Mouse (Mus musculus): ENCODE results near the gene Acsf3. TPM values are rescaled to one million over a fixed set of nuclear protein-coding genes. Genes with fewer than 3 reads are reported as not detected.

The Acsf3 gene
- polyA plus RNA-seq, 2 experiments, result 5.4 to 5.7 TPM

- no peak for ATAC-seq (ENCODE audit: insufficient read depth)
- Histone ChIP-seq H3K4me3 (ENCODE audit: insufficient read depth in 1 of 2, low read depth in 2 of 2, low read length in 2 of 2) (no peak overlapping the region), H3K27me3 (ENCODE audit: control insufficient read depth, insufficient read depth, low read length) (peaks cover 2% of the 10 kb centered on the region; the same call in 1 of the 2 replicates), H3K27ac (no peak overlapping the region), H3K36me3 (replicated peaks; ENCODE audit: control insufficient read depth, insufficient read depth, low read depth) (no peaks in the 10 kb centered on the region), H3K4me1 (replicated peaks; ENCODE audit: control insufficient read depth in 2 of 2, insufficient read depth in 2 of 2, low read length in 1 of 2) (peaks cover 0 to 13% of the 10 kb centered on the region in 2 experiments; a peak in 2 of 4 replicates), H3K9me3 (ENCODE audit: control insufficient read depth, low read length) (no peaks in the 10 kb centered on the region), H3K9ac (replicated peaks) (no peak overlapping the region), H3K4me2 (ENCODE audit: low read depth) (no peak overlapping the region)
- TF ChIP-seq EP300 (IDR thresholded peaks at IDR 0.05; ENCODE audit: low read depth) (no peak), CTCF (IDR thresholded peaks at IDR 0.05; ENCODE audit: low read depth) (no peak)
- DNase-seq (ENCODE audit: low read depth in 3 of 3, low spot score in 3 of 3), result no peak
- WGBS (ENCODE audit: insufficient replicate concordance), result 63% methylated on average over 6 of the region's 6 CpGs
Measured at GRCm38 (mm10) chr8:122761109-122761508, 14.2 kb upstream of the Acsf3 start.

GRCm38 (mm10) chr8:122762731-122763266 is 12.5 kb upstream of the Acsf3 start:
- no peak overlapping the region for H3K27ac ChIP-seq
- no peaks in the 10 kb centered on the region for H3K36me3 ChIP-seq (replicated peaks; ENCODE audit: control insufficient read depth, insufficient read depth, low read depth)
- no peak overlapping the region for H3K4me3 ChIP-seq (ENCODE audit: insufficient read depth in 1 of 2, low read depth in 2 of 2, low read length in 2 of 2)
- WGBS (ENCODE audit: insufficient replicate concordance), result 36% methylated on average over 12 of the region's 12 CpGs
- ATAC-seq (ENCODE audit: insufficient read depth), result no peak
- H3K4me1 ChIP-seq (replicated peaks; ENCODE audit: control insufficient read depth in 2 of 2, insufficient read depth in 2 of 2, low read length in 1 of 2), result peaks cover 0 to 13% of the 10 kb centered on the region in 2 experiments; a peak in 2 of 4 replicates
- no peak for DNase-seq (ENCODE audit: low read depth in 3 of 3, low spot score in 3 of 3)
- H3K9me3 ChIP-seq (ENCODE audit: control insufficient read depth, low read length), result no peaks in the 10 kb centered on the region
- H3K4me2 ChIP-seq (ENCODE audit: low read depth), result no peak overlapping the region
- H3K9ac ChIP-seq (replicated peaks), result no peak overlapping the region
- peaks cover 3% of the 10 kb centered on the region; the same call in 1 of the 2 replicates for H3K27me3 ChIP-seq (ENCODE audit: control insufficient read depth, insufficient read depth, low read length)
- TF ChIP-seq EP300 (IDR thresholded peaks at IDR 0.05; ENCODE audit: low read depth), result no peak
- no peak for TF ChIP-seq CTCF (IDR thresholded peaks at IDR 0.05; ENCODE audit: low read depth)

DNA sequence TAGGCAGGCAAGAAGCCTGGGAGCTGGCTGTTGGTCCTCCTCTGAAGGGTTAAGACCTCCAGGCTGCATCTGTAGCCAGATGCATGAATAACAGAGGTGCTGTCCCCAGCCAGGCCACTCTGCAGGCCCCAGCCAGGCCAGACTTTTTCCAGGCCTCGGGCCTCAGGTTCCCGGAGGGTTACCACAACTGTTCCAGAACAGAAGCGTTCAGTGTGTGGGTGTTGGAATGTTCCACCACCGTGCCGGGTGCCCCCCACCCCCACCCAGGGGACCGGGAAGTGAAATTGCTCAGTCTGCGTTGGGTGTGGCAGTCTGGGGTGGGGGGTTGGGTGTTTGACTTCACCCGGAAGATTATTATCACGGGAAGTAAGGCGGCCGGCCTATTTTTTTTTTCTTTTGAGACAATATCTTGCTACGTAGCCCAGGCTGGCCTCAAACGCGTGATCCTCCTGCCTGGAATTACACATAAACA is 12.0 kb upstream of the Acsf3 start:
- H3K36me3 ChIP-seq (replicated peaks; ENCODE audit: control insufficient read depth, insufficient read depth, low read depth), result no peaks in the 10 kb centered on the region
- H3K4me1 ChIP-seq (replicated peaks; ENCODE audit: control insufficient read depth in 2 of 2, insufficient read depth in 2 of 2, low read length in 1 of 2), result peaks cover 0 to 13% of the 10 kb centered on the region in 2 experiments; a peak in 2 of 4 replicates
- H3K27ac ChIP-seq, result no peak overlapping the region
- H3K9me3 ChIP-seq (ENCODE audit: control insufficient read depth, low read length), result no peaks in the 10 kb centered on the region
- DNase-seq (ENCODE audit: low read depth in 3 of 3, low spot score in 3 of 3) (no peak), ATAC-seq (ENCODE audit: insufficient read depth) (no peak)
- TF ChIP-seq CTCF (IDR thresholded peaks at IDR 0.05; ENCODE audit: low read depth) (no peak), EP300 (IDR thresholded peaks at IDR 0.05; ENCODE audit: low read depth) (no peak)
- H3K4me3 ChIP-seq (ENCODE audit: insufficient read depth in 1 of 2, low read depth in 2 of 2, low read length in 2 of 2), result no peak overlapping the region
- peaks cover 6% of the 10 kb centered on the region; the same call in 1 of the 2 replicates for H3K27me3 ChIP-seq (ENCODE audit: control insufficient read depth, insufficient read depth, low read length)
- no peak overlapping the region for H3K4me2 ChIP-seq (ENCODE audit: low read depth)
- WGBS (ENCODE audit: insufficient replicate concordance), result 29% methylated on average over 14 of the region's 14 CpGs
- H3K9ac ChIP-seq (replicated peaks), result no peak overlapping the region

DNA sequence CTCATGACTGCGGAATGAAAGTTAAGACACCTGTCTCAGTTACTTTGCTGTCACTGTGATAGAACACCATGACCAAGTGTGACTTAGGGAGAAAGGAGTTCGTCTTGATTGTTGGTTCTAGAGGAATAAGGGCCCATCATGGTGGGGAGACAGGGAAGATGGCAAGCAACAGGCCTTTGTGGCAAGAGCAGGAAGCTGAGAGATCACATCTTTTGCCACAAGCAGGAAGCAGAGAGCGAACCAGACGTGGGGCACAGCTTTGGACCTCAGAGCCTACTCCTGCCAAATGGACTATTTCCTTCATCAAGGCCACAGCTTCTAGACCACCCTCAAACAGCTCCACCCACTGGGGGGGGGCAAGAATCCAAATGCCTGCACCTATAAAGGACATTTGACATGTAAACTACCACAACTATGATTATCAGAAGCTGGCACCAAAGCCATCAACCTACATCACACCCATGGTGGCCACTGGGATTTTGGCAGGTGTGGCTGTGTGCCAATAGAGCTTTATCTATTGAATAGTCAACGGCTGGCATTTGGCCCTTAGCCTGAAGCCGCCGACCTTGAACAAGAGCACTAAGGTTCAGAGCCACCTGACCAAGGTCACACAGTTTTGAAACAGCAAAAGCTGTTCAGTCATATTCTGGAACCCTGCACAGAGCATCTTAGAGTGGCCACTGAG is 10.4 kb upstream of the Acsf3 start:
- 50% methylated on average over 7 of the region's 7 CpGs for WGBS (ENCODE audit: insufficient replicate concordance)
- ATAC-seq (ENCODE audit: insufficient read depth) (no peak), DNase-seq (ENCODE audit: low read depth in 3 of 3, low spot score in 3 of 3) (no peak)
- Histone ChIP-seq H3K36me3 (replicated peaks; ENCODE audit: control insufficient read depth, insufficient read depth, low read depth) (no peaks in the 10 kb centered on the region), H3K4me2 (ENCODE audit: low read depth) (no peak overlapping the region), H3K27ac (no peak overlapping the region), H3K4me3 (ENCODE audit: insufficient read depth in 1 of 2, low read depth in 2 of 2, low read length in 2 of 2) (no peak overlapping the region), H3K9me3 (ENCODE audit: control insufficient read depth, low read length) (no peaks in the 10 kb centered on the region), H3K9ac (replicated peaks) (no peak overlapping the region), H3K4me1 (replicated peaks; ENCODE audit: control insufficient read depth in 2 of 2, insufficient read depth in 2 of 2, low read length in 1 of 2) (peaks cover 0 to 13% of the 10 kb centered on the region in 2 experiments; a peak in 2 of 4 replicates), H3K27me3 (ENCODE audit: control insufficient read depth, insufficient read depth, low read length) (peaks cover 11% of the 10 kb centered on the region; the same call in 1 of the 2 replicates)
- no peak for TF ChIP-seq EP300 (IDR thresholded peaks at IDR 0.05; ENCODE audit: low read depth)
- no peak for TF ChIP-seq CTCF (IDR thresholded peaks at IDR 0.05; ENCODE audit: low read depth)

DNA sequence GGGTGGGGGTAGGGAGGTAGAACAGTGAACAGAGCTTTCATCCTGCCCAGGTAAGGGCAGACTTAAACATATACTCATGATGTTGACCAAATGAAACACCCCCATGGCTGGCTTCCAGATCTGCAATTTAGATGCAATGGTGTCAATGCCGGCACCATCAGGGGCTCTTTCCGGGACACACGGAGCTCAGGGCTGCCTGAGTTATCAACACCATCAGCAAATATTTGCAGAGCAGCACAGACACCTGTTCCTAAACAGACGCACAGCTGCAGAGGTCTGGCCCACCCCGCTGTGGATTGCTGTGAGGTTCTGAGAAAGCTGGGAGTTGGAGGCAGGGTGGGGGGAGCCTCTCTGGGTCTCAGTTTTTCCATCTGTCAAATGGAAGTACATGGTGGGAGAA is 9.1 kb upstream of the Acsf3 start:
- WGBS (ENCODE audit: insufficient replicate concordance), result 64% methylated on average over 5 of the region's 5 CpGs
- Histone ChIP-seq H3K27ac (no peak overlapping the region), H3K4me2 (ENCODE audit: low read depth) (no peak overlapping the region), H3K36me3 (replicated peaks; ENCODE audit: control insufficient read depth, insufficient read depth, low read depth) (no peaks in the 10 kb centered on the region), H3K27me3 (ENCODE audit: control insufficient read depth, insufficient read depth, low read length) (peaks cover 11% of the 10 kb centered on the region; the same call in 1 of the 2 replicates), H3K9me3 (ENCODE audit: control insufficient read depth, low read length) (no peaks in the 10 kb centered on the region), H3K9ac (replicated peaks) (no peak overlapping the region), H3K4me3 (ENCODE audit: insufficient read depth in 1 of 2, low read depth in 2 of 2, low read length in 2 of 2) (no peak overlapping the region), H3K4me1 (replicated peaks; ENCODE audit: control insufficient read depth in 2 of 2, insufficient read depth in 2 of 2, low read length in 1 of 2) (peaks cover 0 to 13% of the 10 kb centered on the region in 2 experiments; a peak in 2 of 4 replicates)
- no peak for TF ChIP-seq CTCF (IDR thresholded peaks at IDR 0.05; ENCODE audit: low read depth)
- no peak for TF ChIP-seq EP300 (IDR thresholded peaks at IDR 0.05; ENCODE audit: low read depth)
- no peak for ATAC-seq (ENCODE audit: insufficient read depth)
- DNase-seq (ENCODE audit: low read depth in 3 of 3, low spot score in 3 of 3), result no peak
